In genomic region chr3:9346857-9347445, GRCm38 (mm10) we compare ENCODE assay signal across 8 mouse cellular contexts.
A peak's percentile ranks its signal among the peaks of the same experiment; 100 is the strongest.
DNase-seq lines count a peak whose midpoint lies in the region; ATAC-seq and TF ChIP-seq lines count a peak whose summit lies in the region.

No protein-coding gene starts in this region.

- no peaks in the 10 kb centered on the region for H3K36me3 ChIP-seq in kidney, adult 2 months (ENCODE audit: control insufficient read depth, insufficient read depth, low read length)
- H3K36me3 ChIP-seq in hindbrain, embryonic 16.5 days (ENCODE audit: control insufficient read depth, insufficient read depth, low read length): no peaks in the 10 kb centered on the region
- H3K36me3 ChIP-seq in lung, postnatal 0 days (ENCODE audit: insufficient read depth, low read length): no peaks in the 10 kb centered on the region

- H3K4me2 ChIP-seq in hindbrain, embryonic 16.5 days (ENCODE audit: low read length): peak overlapping the region; percentile 86
- H3K4me2 ChIP-seq in lung, postnatal 0 days (replicated peaks; ENCODE audit: low read depth, low read length): peak overlapping the region; percentile 87

- no peak for DNase-seq in kidney, adult 2 months
- no peak for DNase-seq in kidney, adult 9 months
- DNase-seq in adrenal gland, postnatal 25 days: peak; percentile 60
- peak; percentile 42 for DNase-seq in gastrocnemius, postnatal 10 days
- peak; percentile 44 for DNase-seq in lung, postnatal 0 days (ENCODE audit: low spot score)
- DNase-seq in right cerebral cortex, postnatal 14 days: peak; percentile 26
- no peak for DNase-seq in layer of hippocampus, postnatal 36 days

- peak overlapping the region; percentile 64 for H3K9ac ChIP-seq in hindbrain, embryonic 16.5 days (ENCODE audit: low read depth, low read length)
- peak overlapping the region; percentile 16; the same call in 1 of the 2 replicates for H3K9ac ChIP-seq in lung, postnatal 0 days (replicated peaks; ENCODE audit: low read depth)

- WGBS in kidney, adult 2 months: 4% methylated on average over 26 of the region's 27 CpGs
- WGBS in hindbrain, embryonic 16.5 days: under 1% methylated on average over 19 of the region's 27 CpGs
- 3% methylated on average over 14 of the region's 27 CpGs for WGBS in lung, postnatal 0 days

- no peak overlapping the region for H3K27ac ChIP-seq in kidney, adult 2 months (ENCODE audit: insufficient read depth, low read depth, low read length)
- H3K27ac ChIP-seq in hindbrain, embryonic 16.5 days (ENCODE audit: low read depth, low read length): peak overlapping the region; percentile 12; the same call in 1 of the 2 replicates
- no peak overlapping the region for H3K27ac ChIP-seq in lung, postnatal 0 days (ENCODE audit: low read length)

- H3K27me3 ChIP-seq in kidney, adult 2 months (replicated peaks; ENCODE audit: control insufficient read depth, insufficient read depth, low read length): no peaks in the 10 kb centered on the region; the same call in 1 of the 2 replicates
- peaks cover 8% of the 10 kb centered on the region for H3K27me3 ChIP-seq in hindbrain, embryonic 16.5 days (replicated peaks; ENCODE audit: control insufficient read depth, insufficient read depth, low read length)
- no peaks in the 10 kb centered on the region for H3K27me3 ChIP-seq in lung, postnatal 0 days (replicated peaks; ENCODE audit: insufficient read depth, low read length)

- peak; percentile 78 for ATAC-seq in hindbrain, embryonic 16.5 days
- peak; percentile 68 for ATAC-seq in lung, postnatal 0 days

- TF ChIP-seq CTCF in kidney, adult 2 months (conservative IDR thresholded peaks at IDR 0.05; ENCODE audit: insufficient read depth, insufficient read length, low read depth, low read length): no peak
- TF ChIP-seq CTCF in lung, postnatal 0 days (IDR thresholded peaks at IDR 0.05): no peak

- no peaks in the 10 kb centered on the region for H3K9me3 ChIP-seq in hindbrain, embryonic 16.5 days (ENCODE audit: control insufficient read depth, low read length)
- no peaks in the 10 kb centered on the region for H3K9me3 ChIP-seq in lung, postnatal 0 days (ENCODE audit: low read length)

- no peak for TF ChIP-seq POLR2A in kidney, adult 2 months (IDR thresholded peaks at IDR 0.05; ENCODE audit: low read depth, low read length)

- no peaks in the 10 kb centered on the region for H3K4me1 ChIP-seq in kidney, adult 2 months (ENCODE audit: control insufficient read depth, insufficient read depth, low read length)
- peaks cover 11% of the 10 kb centered on the region for H3K4me1 ChIP-seq in hindbrain, embryonic 16.5 days (ENCODE audit: control insufficient read depth, insufficient read depth, low read depth, low read length)
- H3K4me1 ChIP-seq in lung, postnatal 0 days (ENCODE audit: insufficient read depth, low read depth, low read length): peaks cover 7% of the 10 kb centered on the region; the same call in 1 of the 2 replicates

- no peak for TF ChIP-seq EP300 in lung, postnatal 0 days (IDR thresholded peaks at IDR 0.05)

- H3K4me3 ChIP-seq in kidney, adult 2 months (ENCODE audit: insufficient read depth, low read depth, low read length): peak overlapping the region; percentile 53; the same call in 1 of the 2 replicates
- H3K4me3 ChIP-seq in hindbrain, embryonic 16.5 days (ENCODE audit: low read length): peak overlapping the region; percentile 53
- peak overlapping the region; percentile 49 for H3K4me3 ChIP-seq in lung, postnatal 0 days (ENCODE audit: low read depth, low read length)

Comparison
In these comparisons a context has a peak if more than half of its experiments do, and no peak if none do; other contexts are left out.
1. DNase-seq: peak in adrenal gland, postnatal 25 days (single experiment), gastrocnemius, postnatal 10 days (single experiment), lung, postnatal 0 days (single experiment) and right cerebral cortex, postnatal 14 days (single experiment); none in kidney, adult 2 months (single experiment), kidney, adult 9 months (single experiment) and layer of hippocampus, postnatal 36 days (0 of 2).
2. Peak in every context shown above with its lines, with median percentiles within 50 percentile points of each other: H3K4me3 ChIP-seq.